Mouse (Mus musculus) G1E (cell line): ENCODE results near the gene Samd14. TPM values are rescaled to one million over a fixed set of nuclear protein-coding genes. Genes with fewer than 3 reads are reported as not detected.
A peak's percentile ranks its signal among the peaks of the same experiment; 100 is the strongest.
"Not testable (repeated sequence)": the region's sequence is repeated elsewhere in the genome, so short reads cannot be mapped to it uniquely, and the experiment has no call there.

Source experiments
- ATAC-seq: 2 replicates; pipeline ENCODE4 v1.8.0; 2016; ENCODE audit warnings: mild to moderate bottlenecking; ENCODE audit not compliant: insufficient number of reproducible peaks, poor library complexity, low FRiP score, severe bottlenecking; ENCODE audit errors: extremely low read depth
- DNase-seq: peaks from one replicate; pipeline ENCODE4 v3.0.0; 2012; ENCODE audit warnings: low spot score
- H3K27me3 ChIP-seq: 2 replicates; pipeline ENCODE4 v1.6.1; 2012; ENCODE audit warnings: mild to moderate bottlenecking, low read length, inconsistent platforms; ENCODE audit not compliant: insufficient read depth
- H3K36me3 ChIP-seq: replicated peaks from 2 replicates; pipeline ENCODE3; 2012; ENCODE audit warnings: mild to moderate bottlenecking, inconsistent platforms
- H3K4me1 ChIP-seq: 2 replicates; pipeline ENCODE4 v1.6.1; 2012; ENCODE audit warnings: low read depth, low read length, inconsistent platforms, mixed read lengths; ENCODE audit not compliant: insufficient read depth
- H3K4me3 ChIP-seq: 2 replicates; pipeline ENCODE4 v1.5.1; 2012; ENCODE audit warnings: low read depth, mild to moderate bottlenecking, inconsistent platforms, low read length, moderate library complexity, mixed read lengths
- H3K9me3 ChIP-seq: replicated peaks from 2 replicates; pipeline ENCODE4 v1.6.1; 2012; ENCODE audit warnings: inconsistent platforms
- CTCF ChIP-seq: IDR thresholded peaks from 2 replicates; pipeline ENCODE4 v1.5.1; 2012; ENCODE audit warnings: low read depth, low read length, inconsistent platforms, mixed read lengths
- GATA1 ChIP-seq: IDR thresholded peaks from 2 replicates; pipeline ENCODE4 v1.6.1; 2012; ENCODE audit warnings: borderline replicate concordance, low read length, inconsistent platforms, mixed read lengths
- GATA2 ChIP-seq: IDR thresholded peaks from 2 replicates; pipeline ENCODE4 v1.6.1; 2012; ENCODE audit warnings: low read depth, low read length, inconsistent platforms, borderline replicate concordance
- POLR2AphosphoS5 ChIP-seq: IDR thresholded peaks from 2 replicates; pipeline ENCODE4 v1.6.1; 2012; ENCODE audit warnings: low read depth, low read length, inconsistent platforms; ENCODE audit not compliant: insufficient replicate concordance
- TAL1 ChIP-seq: conservative IDR thresholded peaks from 2 replicates; pipeline ENCODE4 v1.6.1; 2012; ENCODE audit warnings: low read depth, low read length, inconsistent platforms, mixed read lengths
- polyA plus RNA-seq: library from polyadenylated mRNA; stranded (reverse); fragments of >175 nt; gene quantifications from 2 replicates; pipeline ENCODE4 v1.2.3, GENCODE M21; 2012
- total RNA-seq, 2 experiments: library from RNA; stranded (forward) in 1 of 2; stranded (reverse) in 1 of 2; fragments of 200-1000 nt in 1 of 2; fragments of >200 nt in 1 of 2; fragmentation: Nextera tagmentation in 1 of 2; gene quantifications; 2 replicates each; pipeline ENCODE4 v1.2.3; 2014 to 2017

Samd14 gene
- total and polyA plus RNA-seq, 3 experiments: 26.1 to 356 (median 84.9) TPM

DNA sequence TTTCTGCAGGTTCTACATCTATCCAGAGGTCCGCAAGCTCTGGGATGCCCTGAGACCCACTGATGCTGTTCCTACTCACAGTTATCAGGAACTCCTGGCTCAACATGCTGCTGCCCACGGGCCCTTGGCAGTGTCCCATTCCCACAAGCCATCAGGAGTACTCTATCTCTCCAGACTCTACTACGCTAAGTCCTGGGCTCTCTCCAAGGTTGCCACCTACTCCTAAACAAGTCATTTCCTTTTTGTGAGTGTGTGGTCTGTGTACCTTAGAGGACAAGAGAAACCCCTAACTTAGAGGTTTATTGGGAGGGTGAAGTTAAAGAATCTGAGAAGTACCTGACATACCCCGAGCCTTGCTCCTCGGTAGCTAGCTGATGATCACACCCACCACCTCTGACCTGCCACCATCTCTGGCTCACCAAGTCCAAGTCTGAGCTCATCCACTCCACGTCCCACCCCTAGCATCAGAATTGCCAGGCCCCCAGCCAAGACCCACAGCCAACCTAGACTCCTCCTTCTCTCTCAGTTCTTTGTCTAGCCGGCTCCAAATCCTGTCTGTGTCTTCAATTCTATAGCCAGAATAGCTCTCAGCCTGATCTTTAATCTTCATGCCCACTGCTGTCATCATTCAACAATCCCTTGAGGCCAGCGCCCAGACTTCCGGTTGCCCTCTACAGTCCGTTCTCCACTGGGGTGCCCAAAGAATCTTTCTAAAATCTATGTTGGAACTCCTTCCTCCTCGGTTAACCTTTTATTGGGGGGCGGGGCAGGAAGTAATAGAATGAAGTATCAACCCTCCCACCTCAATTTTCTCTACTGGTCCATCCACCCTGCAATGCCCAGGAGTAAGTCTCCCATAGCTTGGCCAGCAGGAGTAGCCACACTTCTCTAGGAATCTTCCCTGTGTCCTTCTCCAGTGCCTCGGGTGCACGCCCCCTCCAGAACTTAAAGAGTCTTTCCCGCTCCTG lies 734 bp upstream of the Samd14 start:
- ATAC-seq (no peak), DNase-seq (no peak)
- Histone ChIP-seq H3K36me3 (peaks cover 46% of the 10 kb centered on the region), H3K9me3 (no peaks in the 10 kb centered on the region), H3K4me1 (peaks cover 87% of the 10 kb centered on the region), H3K4me3 (peak overlapping the region; percentile 83), H3K27me3 (no peaks in the 10 kb centered on the region)
- no peak for TF ChIP-seq TAL1
- TF ChIP-seq GATA2: no peak
- no peak; the same call in 1 of the 2 replicates for TF ChIP-seq POLR2AphosphoS5
- no peak for TF ChIP-seq GATA1
- no peak for TF ChIP-seq CTCF

DNA sequence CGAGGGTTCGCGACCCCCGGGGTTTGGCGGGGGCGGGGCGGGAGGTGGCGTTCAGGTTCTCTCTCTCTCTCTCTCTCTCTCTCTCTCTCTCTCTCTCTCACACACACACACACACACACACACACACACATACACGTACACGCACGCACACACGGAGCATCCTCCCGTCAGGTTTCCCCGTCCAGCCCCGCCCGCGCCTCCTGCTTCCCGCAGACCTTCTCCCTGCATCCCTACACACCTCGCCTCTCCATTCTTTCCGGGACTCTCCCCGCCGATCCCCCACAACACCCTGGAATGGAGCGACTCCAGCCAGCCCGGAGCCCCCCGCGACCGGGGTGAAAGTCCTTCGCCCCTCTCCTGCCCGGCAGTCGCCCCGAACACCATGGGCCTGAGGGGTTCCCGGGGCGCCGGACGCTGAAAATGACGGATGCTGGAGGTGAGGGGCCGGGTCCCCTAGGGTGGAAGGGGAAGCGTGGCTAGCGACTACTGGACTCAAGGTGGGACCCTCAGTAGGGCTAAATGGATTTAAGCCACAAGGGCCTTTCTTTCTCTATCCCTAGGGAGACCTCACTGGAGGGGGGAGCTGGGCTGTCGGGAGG lies 561 bp downstream of the Samd14 start:
- no peaks in the 10 kb centered on the region for H3K9me3 ChIP-seq
- peaks cover 87% of the 10 kb centered on the region for H3K4me1 ChIP-seq
- no peak for TF ChIP-seq POLR2AphosphoS5
- no peak for TF ChIP-seq GATA1
- TF ChIP-seq CTCF: no peak
- no peak for TF ChIP-seq GATA2
- no peak for TF ChIP-seq TAL1
- no peaks in the 10 kb centered on the region for H3K27me3 ChIP-seq
- no peak for DNase-seq
- peak overlapping the region; percentile 83 for H3K4me3 ChIP-seq
- peaks cover 46% of the 10 kb centered on the region for H3K36me3 ChIP-seq
- ATAC-seq: no peak

DNA sequence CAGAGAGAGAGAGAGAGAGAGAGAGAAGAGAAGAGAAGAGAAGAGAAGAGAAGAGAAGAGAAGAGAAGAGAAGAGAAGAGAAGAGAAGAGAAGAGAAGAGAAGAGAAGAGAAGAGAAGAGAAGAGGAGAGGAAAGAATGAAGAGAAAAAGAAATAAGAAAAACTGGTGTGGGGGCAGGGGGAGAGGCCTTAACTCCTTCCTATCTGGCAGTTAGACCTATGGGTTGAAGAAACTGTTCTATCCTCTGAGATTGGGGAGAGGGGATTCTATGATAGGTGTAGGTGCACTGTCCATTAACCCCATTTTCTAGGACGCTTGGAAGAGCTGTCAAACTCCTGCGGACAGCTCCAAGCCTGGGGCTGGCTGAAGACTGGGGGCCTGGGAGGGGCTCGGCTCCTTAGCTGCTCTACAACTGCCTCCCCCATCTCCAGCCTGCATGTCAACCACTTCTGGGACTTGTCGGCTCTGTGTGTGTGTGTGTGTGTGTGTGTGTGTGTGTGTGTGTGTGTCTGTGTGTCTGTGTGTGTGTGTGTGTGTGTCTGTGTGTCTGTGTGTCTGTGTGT lies 1.2 kb downstream of the Samd14 start:
- Histone ChIP-seq H3K4me3 (peak overlapping the region; percentile 83), H3K36me3 (peaks cover 46% of the 10 kb centered on the region), H3K4me1 (peaks cover 87% of the 10 kb centered on the region)
- not testable (repeated sequence) for DNase-seq, H3K27me3 ChIP-seq, H3K9me3 ChIP-seq, ATAC-seq

DNA sequence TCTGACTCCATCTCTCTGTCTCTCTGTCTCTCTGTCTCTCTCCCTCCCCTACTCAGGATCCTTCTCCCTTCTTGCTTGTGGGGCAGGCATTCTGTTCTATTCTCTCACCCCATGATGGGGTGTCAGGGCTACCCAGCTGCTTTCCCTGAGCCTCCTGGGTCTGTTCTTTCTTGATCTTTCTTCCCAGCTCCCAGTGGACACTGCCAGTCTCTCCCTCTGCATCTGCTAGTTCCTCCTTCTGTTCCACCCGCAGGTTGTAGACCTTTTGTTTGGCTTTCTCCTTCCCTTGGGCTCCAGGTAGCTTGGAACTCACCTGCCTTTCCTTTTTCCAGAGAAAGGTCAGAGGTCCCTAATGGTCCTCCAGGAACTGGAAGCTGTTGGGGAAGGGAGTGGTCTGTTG lies 1.7 kb downstream of the Samd14 start:
- no peak for ATAC-seq
- Histone ChIP-seq H3K36me3 (peaks cover 47% of the 10 kb centered on the region), H3K4me3 (peak overlapping the region; percentile 83), H3K4me1 (peaks cover 87% of the 10 kb centered on the region), H3K27me3 (no peaks in the 10 kb centered on the region), H3K9me3 (no peaks in the 10 kb centered on the region)
- DNase-seq: no peak
- no peak for TF ChIP-seq GATA2
- TF ChIP-seq TAL1: no peak
- no peak for TF ChIP-seq GATA1
- TF ChIP-seq CTCF: no peak
- TF ChIP-seq POLR2AphosphoS5: no peak

DNA sequence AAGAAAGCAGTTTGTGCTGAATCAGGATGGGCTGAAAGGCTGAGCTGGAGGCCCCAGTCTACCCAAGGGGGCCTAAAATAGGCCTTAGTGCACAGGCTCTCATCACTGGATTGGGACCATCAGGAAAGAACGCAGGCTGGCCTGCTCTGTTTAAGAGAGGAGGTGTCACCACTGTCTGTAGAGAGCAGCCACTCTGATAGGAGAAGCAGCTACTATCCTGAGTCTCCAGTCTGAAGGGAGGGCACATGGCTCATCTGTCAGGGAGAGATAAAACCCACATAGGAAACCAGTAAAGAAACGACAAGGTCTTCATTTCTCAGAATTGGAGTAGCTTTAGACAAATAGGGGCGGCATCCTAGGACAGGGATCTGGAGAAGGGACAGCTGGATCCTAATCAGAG lies 2.4 kb downstream of the Samd14 start:
- peak overlapping the region; percentile 83 for H3K4me3 ChIP-seq
- H3K36me3 ChIP-seq: peaks cover 54% of the 10 kb centered on the region
- no peaks in the 10 kb centered on the region for H3K9me3 ChIP-seq
- DNase-seq (peak; percentile 87), ATAC-seq (peak; percentile 91)
- H3K4me1 ChIP-seq: peaks cover 87% of the 10 kb centered on the region
- TF ChIP-seq TAL1 (peak; percentile 95), CTCF (no peak)
- no peaks in the 10 kb centered on the region for H3K27me3 ChIP-seq

DNA sequence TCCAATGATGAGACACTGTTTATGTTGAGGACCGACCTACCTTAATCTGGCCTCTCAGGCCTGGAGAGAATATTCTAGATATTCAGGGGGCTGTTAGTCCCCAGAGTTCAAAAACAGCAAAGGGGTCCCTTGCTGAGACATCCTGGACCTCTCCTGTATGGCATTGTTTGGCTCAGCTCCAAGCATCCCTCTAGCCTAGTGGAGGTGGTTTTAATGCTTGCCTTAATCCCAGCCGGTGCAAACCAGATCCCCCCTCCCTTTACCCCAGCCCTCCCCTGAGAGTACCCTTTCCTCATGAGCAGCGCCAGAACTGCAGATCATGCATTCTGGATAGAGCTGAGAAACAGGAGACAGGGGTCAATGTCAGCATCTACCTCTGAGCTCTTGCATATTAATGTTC lies 2.8 kb downstream of the Samd14 start:
- DNase-seq (no peak), ATAC-seq (no peak)
- no peaks in the 10 kb centered on the region for H3K27me3 ChIP-seq
- H3K36me3 ChIP-seq: peaks cover 58% of the 10 kb centered on the region
- no peaks in the 10 kb centered on the region for H3K9me3 ChIP-seq
- H3K4me3 ChIP-seq: peak overlapping the region; percentile 58; the same call in 1 of the 2 replicates
- peaks cover 87% of the 10 kb centered on the region for H3K4me1 ChIP-seq
- TF ChIP-seq POLR2AphosphoS5 (no peak), GATA2 (no peak), GATA1 (no peak), TAL1 (no peak; the same call in 1 of the 2 replicates), CTCF (no peak)
